Mouse (Mus musculus) megakaryocyte, embryonic 14.5 days (primary cell): ENCODE data around the gene Serpina3g.

ENCODE experiments used
- FLI1 ChIP-seq: IDR thresholded peaks from 2 replicates; pipeline ENCODE4 v1.6.1; 2012; ENCODE audit warnings: low read length, inconsistent platforms, mixed read lengths
- GATA1 ChIP-seq: IDR thresholded peaks from 3 replicates; pipeline ENCODE4 v1.6.1; 2012; ENCODE audit warnings: mixed read lengths, low read length, inconsistent platforms, borderline replicate concordance

- TF ChIP-seq GATA1 (no peak), FLI1 (no peak)
Measured at GRCm38 (mm10) chr12:104190852-104191251, 45.2 kb upstream of the Serpina3g start.
